Mouse (Mus musculus): Measurements from ENCODE around the gene Sfrp2.

DNA sequence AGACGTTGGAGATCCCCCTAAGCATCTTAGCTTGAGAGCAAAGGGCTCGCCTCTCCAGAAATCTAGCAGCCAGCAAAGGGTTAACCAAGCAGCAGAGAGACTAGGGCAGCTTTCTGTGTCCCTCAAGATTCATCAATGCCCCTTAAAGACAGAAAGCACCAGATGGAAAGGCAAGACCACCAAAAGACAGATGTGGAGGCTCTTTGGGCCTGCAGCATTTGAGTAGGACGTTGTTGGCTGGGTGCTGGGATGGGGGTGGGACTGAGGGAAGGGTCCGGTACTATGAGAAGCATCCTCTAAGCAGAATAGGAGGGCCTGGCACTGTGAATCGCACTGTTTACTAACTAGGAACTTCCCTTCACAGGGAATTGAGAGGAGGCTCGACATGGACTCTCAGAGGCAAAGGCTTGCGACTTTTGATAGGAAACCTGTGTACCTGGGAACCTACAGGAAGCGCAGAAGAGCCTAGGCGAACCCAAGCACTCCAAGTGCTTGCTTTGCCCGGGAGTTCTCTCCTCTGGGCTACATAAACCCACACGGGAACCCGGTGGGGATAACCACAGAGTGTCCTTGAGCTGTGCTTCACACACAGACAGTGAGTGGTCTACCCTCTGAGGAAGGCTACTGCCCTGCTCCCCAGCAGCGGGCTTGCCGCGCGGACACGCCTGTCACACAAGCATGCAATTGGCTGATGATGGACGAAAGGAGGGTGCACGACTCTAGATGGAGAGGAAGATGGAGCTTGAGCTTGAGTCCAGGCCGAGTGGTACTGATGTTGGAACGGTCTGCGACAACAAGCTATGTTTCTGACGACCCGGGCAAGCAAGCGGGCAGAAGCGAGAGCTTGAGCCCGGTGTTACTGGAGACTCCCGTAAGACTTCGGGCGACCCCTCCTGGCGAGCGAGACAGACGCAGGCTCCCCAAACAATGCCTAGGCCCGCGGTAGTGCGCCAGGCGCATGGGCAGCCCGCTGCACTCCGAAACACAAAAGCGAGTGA, 2.3 kb upstream of the Sfrp2 start:
- TF ChIP-seq CTCF (IDR thresholded peaks at IDR 0.05; ENCODE audit: borderline replicate concordance, control insufficient read depth, extremely low read depth, insufficient read depth, low read length, poor library complexity) (no peak), POLR2A (IDR thresholded peaks at IDR 0.05; ENCODE audit: control insufficient read depth, extremely low read depth, insufficient read depth, low read length, poor library complexity) (no peak)
